Mouse (Mus musculus) kidney, postnatal 0 days (tissue): Measurements from ENCODE around the gene Ipcef1. TPM values are rescaled to one million over a fixed set of nuclear protein-coding genes. Genes with fewer than 3 reads are reported as not detected.

Experiments
- ATAC-seq: fragments of 200-750 bp; cut with Nextera tagmentation; replicated peaks from 2 replicates; pipeline ENCODE4 v1.8.0; 2017; ENCODE audit warnings: low read depth, moderate number of reproducible peaks, moderate TSS enrichment, moderate library complexity; ENCODE audit not compliant: low FRiP score
- DNase-seq: peaks from one replicate; pipeline ENCODE4 v3.0.0-alpha.2; 2016; ENCODE audit warnings: low spot score
- H3K27ac ChIP-seq: fragments of 300-500 bp; sonication (generic); 2 replicates; pipeline ENCODE4 v1.5.1; 2014; ENCODE audit warnings: mild to moderate bottlenecking
- H3K27me3 ChIP-seq: fragments of 300-500 bp; sonication (generic); 2 replicates; pipeline ENCODE4 v1.6.1; 2014; ENCODE audit warnings: low read length, mixed read lengths; ENCODE audit not compliant: insufficient read depth
- H3K36me3 ChIP-seq: fragments of 300-500 bp; sonication (generic); 2 replicates; pipeline ENCODE4 v1.6.1; 2014; ENCODE audit warnings: low read length, mixed read lengths; ENCODE audit not compliant: insufficient read depth
- H3K4me1 ChIP-seq: fragments of 300-500 bp; sonication (generic); replicated peaks from 2 replicates; pipeline ENCODE4 v1.6.1; 2014; ENCODE audit warnings: antibody characterized with exemption, low read length, mixed read lengths; ENCODE audit not compliant: insufficient read depth
- H3K4me2 ChIP-seq: fragments of 300-500 bp; sonication (generic); 2 replicates; pipeline ENCODE4 v1.6.1; 2014; ENCODE audit warnings: mild to moderate bottlenecking, low read length, moderate library complexity, mixed read lengths
- H3K4me3 ChIP-seq: fragments of 300-500 bp; sonication (generic); replicated peaks from 2 replicates; pipeline ENCODE4 v1.5.1; 2014; ENCODE audit warnings: low read depth, low read length
- H3K9ac ChIP-seq: fragments of 300-500 bp; sonication (generic); 2 replicates; pipeline ENCODE4 v1.6.1; 2014; ENCODE audit warnings: low read depth, low read length
- H3K9me3 ChIP-seq: fragments of 300-500 bp; sonication (generic); replicated peaks from 2 replicates; pipeline ENCODE4 v1.6.1; 2016; ENCODE audit warnings: low read length, inconsistent platforms, mixed read lengths
- CTCF ChIP-seq: IDR thresholded peaks from 2 replicates; pipeline ENCODE4 v1.5.1; 2016; ENCODE audit warnings: antibody characterized with exemption, low read depth, mild to moderate bottlenecking, moderate library complexity
- WGBS: fragments of 180-500 bp; shearing (Covaris S2); extraction: QIAGEN DNeasy Blood & Tissue Kit; methylation state at CpG from one replicate; pipeline ENCODE4 v1.1.7; 2014; 5-methylcytosine and 5-hydroxymethylcytosine counted together
- polyA plus RNA-seq: library from polyadenylated mRNA; unstranded; fragments of >200 nt; fragmentation: Nextera tagmentation; extraction: Ambion mirVana; gene quantifications from 2 replicates; pipeline ENCODE4 v1.2.1, GENCODE M21; 2015

Ipcef1 gene
- polyA plus RNA-seq, 1 experiment from 2014 or later: 2.6 TPM

- no peak overlapping the region for H3K27ac ChIP-seq
- H3K9ac ChIP-seq: no peak overlapping the region
- H3K9me3 ChIP-seq: no peaks in the 10 kb centered on the region
- 81% methylated on average over 4 of the region's 4 CpGs for WGBS
- no peak for ATAC-seq
- DNase-seq: no peak
- no peak overlapping the region for H3K4me2 ChIP-seq
- H3K36me3 ChIP-seq: no peaks in the 10 kb centered on the region
- H3K27me3 ChIP-seq: no peaks in the 10 kb centered on the region
- no peak for TF ChIP-seq CTCF
- H3K4me1 ChIP-seq: no peaks in the 10 kb centered on the region
- no peak overlapping the region for H3K4me3 ChIP-seq
Observed at GRCm38 (mm10) chr10:6998576-6999250, 53.6 kb downstream of the Ipcef1 start.

GRCm38 (mm10) chr10:6996895-6997294, 55.4 kb downstream of the Ipcef1 start:
- WGBS: 72% methylated on average over 3 of the region's 3 CpGs

GRCm38 (mm10) chr10:6988555-6988954, 63.7 kb downstream of the Ipcef1 start:
- ATAC-seq: no peak
- no peak overlapping the region for H3K9ac ChIP-seq
- no peak overlapping the region for H3K27ac ChIP-seq
- DNase-seq: no peak
- no peaks in the 10 kb centered on the region for H3K4me1 ChIP-seq
- no peaks in the 10 kb centered on the region for H3K9me3 ChIP-seq
- WGBS: 67% methylated on average over 1 of the region's 1 CpGs
- H3K4me3 ChIP-seq: no peak overlapping the region
- H3K4me2 ChIP-seq: no peak overlapping the region
- H3K36me3 ChIP-seq: no peaks in the 10 kb centered on the region
- H3K27me3 ChIP-seq: no peaks in the 10 kb centered on the region
- no peak for TF ChIP-seq CTCF

More at GRCm38 (mm10) chr10:6996895-6997294, 55.4 kb downstream of the Ipcef1 start:
- Histone ChIP-seq H3K27me3 (no peaks in the 10 kb centered on the region), H3K4me1 (no peaks in the 10 kb centered on the region), H3K9ac (no peak overlapping the region), H3K4me3 (no peak overlapping the region), H3K4me2 (no peak overlapping the region), H3K36me3 (no peaks in the 10 kb centered on the region), H3K9me3 (no peaks in the 10 kb centered on the region), H3K27ac (no peak overlapping the region)
- ATAC-seq (no peak), DNase-seq (no peak)
- no peak for TF ChIP-seq CTCF

GRCm38 (mm10) chr10:6987399-6988098, 64.7 kb downstream of the Ipcef1 start:
- DNase-seq: no peak

GRCm38 (mm10) chr10:6986246-6986645, 66.0 kb downstream of the Ipcef1 start:
- Histone ChIP-seq H3K9ac (no peak overlapping the region), H3K4me3 (no peak overlapping the region), H3K27ac (no peak overlapping the region), H3K4me2 (no peak overlapping the region), H3K4me1 (no peaks in the 10 kb centered on the region), H3K27me3 (no peaks in the 10 kb centered on the region), H3K36me3 (no peaks in the 10 kb centered on the region), H3K9me3 (no peaks in the 10 kb centered on the region)
- DNase-seq: no peak
- no peak for TF ChIP-seq CTCF
- ATAC-seq: no peak
- 85% methylated on average over 4 of the region's 4 CpGs for WGBS

More at GRCm38 (mm10) chr10:6987399-6988098, 64.7 kb downstream of the Ipcef1 start:
- H3K36me3 ChIP-seq: no peaks in the 10 kb centered on the region
- WGBS: 74% methylated on average over 4 of the region's 4 CpGs
- H3K4me2 ChIP-seq: no peak overlapping the region
- TF ChIP-seq CTCF: no peak
- H3K4me1 ChIP-seq: no peaks in the 10 kb centered on the region
- no peak overlapping the region for H3K27ac ChIP-seq
- no peak for ATAC-seq
- no peaks in the 10 kb centered on the region for H3K27me3 ChIP-seq
- H3K9me3 ChIP-seq: no peaks in the 10 kb centered on the region
- H3K4me3 ChIP-seq: no peak overlapping the region
- H3K9ac ChIP-seq: no peak overlapping the region

GRCm38 (mm10) chr10:6983431-6983830, 68.8 kb downstream of the Ipcef1 start:
- 90% methylated on average over 2 of the region's 2 CpGs for WGBS
- Histone ChIP-seq H3K4me2 (no peak overlapping the region), H3K36me3 (no peaks in the 10 kb centered on the region), H3K27me3 (no peaks in the 10 kb centered on the region), H3K27ac (no peak overlapping the region), H3K4me3 (no peak overlapping the region), H3K9me3 (no peaks in the 10 kb centered on the region), H3K9ac (no peak overlapping the region), H3K4me1 (no peaks in the 10 kb centered on the region)
- DNase-seq (no peak), ATAC-seq (no peak)
- no peak for TF ChIP-seq CTCF
